Mouse (Mus musculus) embryonic fibroblast, embryonic 13.5 days (primary cell): ENCODE results near the gene Clrn1.

Experiments
- CTCF ChIP-seq: IDR thresholded peaks from 2 replicates; pipeline ENCODE4 v1.5.1; 2011; ENCODE audit warnings: mild to moderate bottlenecking, control low read depth, low read length, moderate library complexity, borderline replicate concordance; ENCODE audit not compliant: insufficient read depth
- POLR2A ChIP-seq: IDR thresholded peaks from 2 replicates; pipeline ENCODE4 v1.6.1; 2011; ENCODE audit warnings: low read depth, mild to moderate bottlenecking, control low read depth, low read length, moderate library complexity

DNA sequence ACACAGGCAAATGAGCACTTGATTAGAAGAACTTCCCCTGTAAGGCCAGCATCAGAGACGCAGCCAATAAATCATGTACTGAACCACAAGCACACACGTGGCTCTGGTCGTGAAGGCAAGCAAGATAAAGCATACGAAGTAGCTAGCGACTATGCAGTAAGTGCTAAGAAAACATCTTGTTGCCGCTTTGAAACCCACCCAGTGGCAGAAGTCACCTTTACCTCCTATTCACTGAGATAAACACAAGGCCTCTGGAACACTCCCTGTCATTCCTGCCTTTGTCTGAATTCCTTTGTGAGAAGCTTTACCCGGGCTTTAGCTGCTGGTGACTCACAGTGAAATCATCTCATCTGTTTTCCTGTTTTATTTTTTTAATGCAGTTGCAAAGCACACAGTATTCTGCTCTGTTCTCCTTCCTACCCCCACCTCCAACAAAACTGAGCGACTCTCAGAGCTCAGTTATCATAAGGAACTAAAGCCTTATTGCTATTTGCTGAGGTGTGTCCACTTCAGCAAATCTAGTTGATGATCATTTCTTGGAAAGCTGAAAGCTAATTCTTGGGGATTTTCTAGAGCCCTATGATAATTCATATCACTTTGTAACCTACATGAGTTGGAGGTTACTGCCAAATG, 2.1 kb downstream of the Clrn1 start:
- TF ChIP-seq CTCF (no peak), POLR2A (no peak)
